Mouse (Mus musculus): Measurements from ENCODE around the gene Rangrf. TPM values are rescaled to one million over a fixed set of nuclear protein-coding genes. Genes with fewer than 3 reads are reported as not detected.

The Rangrf gene
- polyA plus RNA-seq, 1 experiment from 2014 or later, result 9.4 TPM

GRCm38 (mm10) chr11:68961596-68961995, 13.4 kb downstream of the Rangrf start:
- DNase-seq (no peak), ATAC-seq (no peak)
- Histone ChIP-seq H3K27me3 (ENCODE audit: insufficient read depth, low read length) (peaks cover 9% of the 10 kb centered on the region), H3K9ac (replicated peaks) (no peak overlapping the region), H3K4me2 (ENCODE audit: low read depth, low read length) (no peak overlapping the region), H3K36me3 (replicated peaks; ENCODE audit: insufficient read depth, low read length) (no peaks in the 10 kb centered on the region), H3K4me3 (ENCODE audit: low read depth, low read length) (no peak overlapping the region), H3K27ac (ENCODE audit: low read depth) (no peak overlapping the region), H3K9me3 (ENCODE audit: low read length) (no peaks in the 10 kb centered on the region), H3K4me1 (ENCODE audit: insufficient read depth) (no peaks in the 10 kb centered on the region)
- no peak for TF ChIP-seq EP300 (IDR thresholded peaks at IDR 0.05; ENCODE audit: low read depth)
- no peak for TF ChIP-seq CTCF (IDR thresholded peaks at IDR 0.05; ENCODE audit: low read depth)
- 74% methylated on average over 3 of the region's 3 CpGs for WGBS (ENCODE audit: insufficient replicate concordance)

DNA sequence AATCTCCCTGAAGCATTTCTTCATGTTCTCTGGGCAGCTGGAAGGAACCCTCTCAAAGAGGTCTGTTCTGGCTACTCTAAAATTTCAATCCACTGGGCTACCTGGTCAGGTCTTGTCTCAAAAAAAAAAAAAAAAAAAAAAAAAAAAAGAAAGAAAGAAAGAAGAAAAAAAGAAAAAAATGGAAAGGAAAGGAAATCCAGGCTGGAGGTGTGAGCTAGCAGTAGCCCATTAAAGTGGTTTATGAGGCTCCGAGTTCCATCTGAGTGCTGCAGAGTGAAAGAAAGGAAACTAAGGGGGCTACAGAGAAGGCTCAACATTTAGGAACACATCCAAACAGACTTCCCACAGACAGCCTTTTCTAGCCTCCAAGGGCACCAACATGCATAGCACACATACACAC, 17.0 kb downstream of the Rangrf start:
- H3K4me2 ChIP-seq (ENCODE audit: low read depth, low read length), result no peak overlapping the region
- H3K4me1 ChIP-seq (ENCODE audit: insufficient read depth), result peaks cover 8% of the 10 kb centered on the region
- H3K9me3 ChIP-seq (ENCODE audit: low read length), result no peaks in the 10 kb centered on the region
- DNase-seq (no peak), ATAC-seq (no peak)
- H3K36me3 ChIP-seq (replicated peaks; ENCODE audit: insufficient read depth, low read length), result no peaks in the 10 kb centered on the region
- H3K27me3 ChIP-seq (ENCODE audit: insufficient read depth, low read length), result peaks cover 35% of the 10 kb centered on the region
- no peak overlapping the region for H3K9ac ChIP-seq (replicated peaks)
- no peak for TF ChIP-seq CTCF (IDR thresholded peaks at IDR 0.05; ENCODE audit: low read depth)
- no peak for TF ChIP-seq EP300 (IDR thresholded peaks at IDR 0.05; ENCODE audit: low read depth)
- H3K4me3 ChIP-seq (ENCODE audit: low read depth, low read length), result no peak overlapping the region
- WGBS (ENCODE audit: insufficient replicate concordance), result 80% methylated on average over 1 of the region's 1 CpGs
- H3K27ac ChIP-seq (ENCODE audit: low read depth), result no peak overlapping the region

GRCm38 (mm10) chr11:68957308-68957707, 17.7 kb downstream of the Rangrf start, which contains the start of gene Arhgef15:
Arhgef15 (minus strand) TSS chr11:68957480.
- no peak for TF ChIP-seq EP300 (IDR thresholded peaks at IDR 0.05; ENCODE audit: low read depth)
- no peak for TF ChIP-seq CTCF (IDR thresholded peaks at IDR 0.05; ENCODE audit: low read depth)
- DNase-seq (no peak), ATAC-seq (no peak)
- Histone ChIP-seq H3K9ac (replicated peaks) (0 out of 2 replicates have a peak within 1 kb of the TSS, but pooled peaks have one; percentile 16), H3K4me3 (ENCODE audit: low read depth, low read length) (0 out of 2 replicates have a peak within 1 kb of the TSS, but pooled peaks have one; percentile 13), H3K4me1 (ENCODE audit: insufficient read depth) (peaks cover 8% of the 10 kb centered on the region), H3K4me2 (ENCODE audit: low read depth, low read length) (peak within 1 kb of the TSS; percentile 35), H3K27me3 (ENCODE audit: insufficient read depth, low read length) (peaks cover 35% of the 10 kb centered on the region), H3K36me3 (replicated peaks; ENCODE audit: insufficient read depth, low read length) (no peaks in the 10 kb centered on the region), H3K9me3 (ENCODE audit: low read length) (no peaks in the 10 kb centered on the region), H3K27ac (ENCODE audit: low read depth) (peak within 1 kb of the TSS; percentile 24; the same call in 1 of the 2 replicates)
- 55% methylated on average over 8 of the region's 8 CpGs for WGBS (ENCODE audit: insufficient replicate concordance)

DNA sequence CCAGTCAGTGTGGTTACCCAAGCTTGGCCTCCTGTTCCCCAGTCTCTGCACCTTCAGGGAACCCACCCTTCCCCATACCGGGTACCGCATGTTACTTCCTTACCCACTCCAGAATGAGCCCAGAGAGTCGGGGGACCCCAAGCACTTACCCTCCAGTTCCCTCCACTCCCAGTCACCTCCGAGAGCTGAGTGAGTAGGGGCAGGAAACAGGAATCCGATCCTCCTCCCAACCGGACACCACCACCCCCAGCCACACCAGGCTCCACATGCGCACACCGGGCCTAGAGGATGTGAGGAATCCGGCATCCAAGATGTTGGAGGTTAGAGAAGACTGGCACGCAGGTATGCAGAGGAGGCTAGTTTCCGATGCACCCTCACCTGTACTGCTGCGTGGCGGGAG, 18.3 kb downstream of the Rangrf start:
- peaks cover 35% of the 10 kb centered on the region for H3K27me3 ChIP-seq (ENCODE audit: insufficient read depth, low read length)
- H3K27ac ChIP-seq (ENCODE audit: low read depth), result peak overlapping the region; percentile 24; the same call in 1 of the 2 replicates
- no peaks in the 10 kb centered on the region for H3K9me3 ChIP-seq (ENCODE audit: low read length)
- no peak overlapping the region for H3K9ac ChIP-seq (replicated peaks)
- H3K36me3 ChIP-seq (replicated peaks; ENCODE audit: insufficient read depth, low read length), result no peaks in the 10 kb centered on the region
- TF ChIP-seq CTCF (IDR thresholded peaks at IDR 0.05; ENCODE audit: low read depth) (no peak), EP300 (IDR thresholded peaks at IDR 0.05; ENCODE audit: low read depth) (no peak)
- ATAC-seq (no peak), DNase-seq (no peak)
- H3K4me3 ChIP-seq (ENCODE audit: low read depth, low read length), result 0 out of 2 replicates have a peak overlapping the region, but pooled peaks have one; percentile 13
- H3K4me1 ChIP-seq (ENCODE audit: insufficient read depth), result peaks cover 8% of the 10 kb centered on the region
- peak overlapping the region; percentile 35; the same call in 1 of the 2 replicates for H3K4me2 ChIP-seq (ENCODE audit: low read depth, low read length)
- WGBS (ENCODE audit: insufficient replicate concordance), result 37% methylated on average over 13 of the region's 13 CpGs

- DNase-seq (no peak), ATAC-seq (0 out of 2 replicates have a peak, but pooled peaks have one; percentile 27)
- peaks cover 8% of the 10 kb centered on the region for H3K4me1 ChIP-seq (ENCODE audit: insufficient read depth)
- peak overlapping the region; percentile 23; the same call in 1 of the 2 replicates for H3K4me2 ChIP-seq (ENCODE audit: low read depth, low read length)
- H3K9me3 ChIP-seq (ENCODE audit: low read length), result no peaks in the 10 kb centered on the region
- no peaks in the 10 kb centered on the region for H3K36me3 ChIP-seq (replicated peaks; ENCODE audit: insufficient read depth, low read length)
- TF ChIP-seq EP300 (IDR thresholded peaks at IDR 0.05; ENCODE audit: low read depth) (no peak), CTCF (IDR thresholded peaks at IDR 0.05; ENCODE audit: low read depth) (no peak)
- peaks cover 35% of the 10 kb centered on the region for H3K27me3 ChIP-seq (ENCODE audit: insufficient read depth, low read length)
- 40% methylated on average over 3 of the region's 3 CpGs for whole genome bisulfite sequencing (ENCODE audit: insufficient replicate concordance)
- H3K27ac ChIP-seq (ENCODE audit: low read depth), result peak overlapping the region; percentile 24; the same call in 1 of the 2 replicates
- H3K4me3 ChIP-seq (ENCODE audit: low read depth, low read length), result 0 out of 2 replicates have a peak overlapping the region, but pooled peaks have one; percentile 13
- 0 out of 2 replicates have a peak overlapping the region, but pooled peaks have one; percentile 16 for H3K9ac ChIP-seq (replicated peaks)
Measured at GRCm38 (mm10) chr11:68956107-68956506, 18.9 kb downstream of the Rangrf start.

DNA sequence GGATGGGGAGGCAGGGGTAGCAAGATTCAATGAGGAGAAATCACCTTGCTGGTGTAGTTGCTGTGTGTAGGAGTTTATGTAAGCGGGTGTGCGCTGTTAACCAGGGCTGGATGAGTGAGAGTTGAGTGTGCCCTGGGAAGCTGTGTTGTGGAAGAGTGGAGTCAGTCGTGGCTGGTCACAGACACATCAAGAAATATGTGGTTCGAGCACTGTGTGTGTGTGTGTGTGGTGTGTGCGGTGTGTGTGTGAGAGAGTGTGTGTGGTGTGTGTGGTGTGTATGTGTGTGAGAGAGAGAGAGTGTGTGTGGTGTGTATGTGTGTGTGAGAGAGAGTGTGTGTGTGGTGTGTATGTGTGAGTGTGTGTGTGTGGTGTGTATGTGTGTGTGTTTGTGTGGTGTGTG, 19.5 kb downstream of the Rangrf start:
- Histone ChIP-seq H3K4me3 (ENCODE audit: low read depth, low read length) (no peak overlapping the region), H3K27ac (ENCODE audit: low read depth) (no peak overlapping the region), H3K9me3 (ENCODE audit: low read length) (no peaks in the 10 kb centered on the region), H3K4me2 (ENCODE audit: low read depth, low read length) (peak overlapping the region; percentile 59; the same call in 1 of the 2 replicates), H3K4me1 (ENCODE audit: insufficient read depth) (peaks cover 8% of the 10 kb centered on the region), H3K9ac (replicated peaks) (no peak overlapping the region), H3K27me3 (ENCODE audit: insufficient read depth, low read length) (peaks cover 35% of the 10 kb centered on the region), H3K36me3 (replicated peaks; ENCODE audit: insufficient read depth, low read length) (no peaks in the 10 kb centered on the region)
- no peak for DNase-seq
- TF ChIP-seq CTCF (IDR thresholded peaks at IDR 0.05; ENCODE audit: low read depth), result no peak
- no peak for TF ChIP-seq EP300 (IDR thresholded peaks at IDR 0.05; ENCODE audit: low read depth)
- ATAC-seq, result no peak
- 64% methylated on average over 5 of the region's 5 CpGs for WGBS (ENCODE audit: insufficient replicate concordance)
